Mouse (Mus musculus) lung, postnatal 0 days (tissue): ENCODE data around the gene Hist2h3c1.

Experiments used
- CTCF ChIP-seq: IDR thresholded peaks from 2 replicates; pipeline ENCODE4 v1.5.1; 2016; ENCODE audit warnings: antibody characterized with exemption, mild to moderate bottlenecking
- EP300 ChIP-seq: IDR thresholded peaks from 2 replicates; pipeline ENCODE4 v1.6.1; 2016; ENCODE audit warnings: antibody characterized with exemption, mild to moderate bottlenecking, control low read depth

GRCm38 (mm10) chr3:96222774-96223173 is 23.7 kb upstream of the Hist2h3c1 start:
- no peak for TF ChIP-seq CTCF
- TF ChIP-seq EP300: no peak
